Mouse (Mus musculus) cortical plate, adult 2 months (tissue): ENCODE data around the gene Olfm1. TPM values are rescaled to one million over a fixed set of nuclear protein-coding genes. Genes with fewer than 3 reads are reported as not detected.
A peak's percentile ranks its signal among the peaks of the same experiment; 100 is the strongest.

Experiments used
- H3K27ac ChIP-seq: fragments of 200-500 bp; 2 replicates; pipeline ENCODE4 v1.5.1; 2012; ENCODE audit warnings: low read length, control low read depth, inconsistent platforms; ENCODE audit not compliant: insufficient read depth
- H3K4me1 ChIP-seq: fragments of 200-500 bp; 2 replicates; pipeline ENCODE4 v1.6.1; 2011; ENCODE audit warnings: low read length; ENCODE audit not compliant: control insufficient read depth, insufficient read depth
- H3K4me3 ChIP-seq: fragments of 200-500 bp; 2 replicates; pipeline ENCODE4 v1.5.1; 2011; ENCODE audit warnings: mild to moderate bottlenecking, low read length, control low read depth; ENCODE audit not compliant: insufficient read depth
- CTCF ChIP-seq: fragments of 200-500 bp; IDR thresholded peaks from 2 replicates; pipeline ENCODE4 v1.5.1; 2011; ENCODE audit warnings: mild to moderate bottlenecking, control low read depth, low read length; ENCODE audit not compliant: insufficient read depth; ENCODE audit errors: extremely low read depth
- POLR2A ChIP-seq: fragments of 200-500 bp; IDR thresholded peaks from 2 replicates; pipeline ENCODE4 v1.6.1; 2011; ENCODE audit warnings: mild to moderate bottlenecking, low read length, control low read depth; ENCODE audit not compliant: insufficient read depth; ENCODE audit errors: extremely low read depth
- polyA plus RNA-seq: library from polyadenylated mRNA; depleted of rRNA; stranded (reverse); fragments of >200 nt; gene quantifications from 2 replicates; pipeline ENCODE4 v1.2.3, GENCODE M21; 2012

The Olfm1 gene
- polyA plus RNA-seq, 1 experiment: 1,426 TPM

DNA sequence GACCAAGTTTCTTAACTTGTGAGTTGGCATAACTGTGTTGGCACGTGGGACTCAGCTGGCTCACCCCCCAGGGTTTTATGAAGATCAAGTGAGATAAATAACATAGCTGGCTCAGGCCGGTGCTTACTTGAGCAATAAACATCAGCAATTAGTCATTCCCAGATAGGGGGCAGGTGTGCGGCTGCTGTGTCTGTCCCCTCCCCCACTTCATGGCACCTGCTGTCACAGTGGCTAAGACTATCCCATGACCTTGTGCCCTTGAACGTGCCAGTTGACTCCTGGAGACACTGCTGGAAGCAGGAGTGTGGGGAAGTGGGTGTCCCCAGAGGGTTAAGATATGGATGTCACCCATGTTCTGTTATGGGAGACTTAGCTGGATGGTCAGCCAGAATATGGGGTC is 17.5 kb downstream of the Olfm1 start:
- Histone ChIP-seq H3K4me1 (peaks cover 4% of the 10 kb centered on the region; the same call in 1 of the 2 replicates), H3K4me3 (peak overlapping the region; percentile 95; the same call in 1 of the 2 replicates), H3K27ac (0 out of 2 replicates have a peak overlapping the region, but pooled peaks have one; percentile 14)
- TF ChIP-seq CTCF: no peak

DNA sequence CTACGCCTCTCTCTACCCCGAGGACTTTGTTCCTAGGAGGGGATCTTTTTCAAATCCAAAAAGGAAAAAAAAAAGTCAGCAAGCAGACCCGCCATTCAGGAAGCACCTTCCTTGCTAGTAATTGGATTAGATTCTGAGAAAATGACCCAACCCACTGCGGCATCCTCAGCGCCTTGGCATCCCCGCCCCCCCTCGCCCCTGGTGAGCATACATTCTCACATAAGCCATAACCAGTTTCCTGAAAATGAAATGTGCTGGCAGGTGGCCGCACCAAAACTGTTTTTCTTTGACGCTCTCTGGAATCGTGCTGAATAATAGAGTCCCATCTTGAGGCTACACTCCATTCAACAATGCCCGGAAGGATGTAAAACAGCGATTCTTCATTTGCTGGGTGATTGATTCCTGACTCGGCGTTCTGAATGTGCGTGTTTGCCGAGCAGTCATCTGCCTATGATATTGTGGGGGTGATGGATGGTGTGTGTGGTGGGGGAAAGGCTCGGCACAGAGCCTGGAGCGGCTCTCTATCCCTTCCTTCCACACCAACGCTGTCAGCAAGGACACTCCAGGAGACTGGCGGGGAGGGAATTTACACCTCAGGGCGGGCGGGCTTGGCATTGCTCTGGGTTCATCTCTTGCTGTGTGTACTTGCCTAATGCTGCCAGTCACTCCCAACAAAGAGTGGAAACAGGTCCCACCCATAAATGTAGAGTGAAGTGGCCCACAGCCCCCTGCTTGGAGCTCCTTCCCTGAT is 18.9 kb downstream of the Olfm1 start:
- peak; percentile 20; the same call in 1 of the 2 replicates for TF ChIP-seq POLR2A
- no peak for TF ChIP-seq CTCF
- Histone ChIP-seq H3K4me3 (peak overlapping the region; percentile 95; the same call in 1 of the 2 replicates), H3K27ac (peak overlapping the region; percentile 19; the same call in 1 of the 2 replicates), H3K4me1 (peaks cover 7% of the 10 kb centered on the region; the same call in 1 of the 2 replicates)

- Histone ChIP-seq H3K27ac (no peak overlapping the region), H3K4me1 (peaks cover 8% of the 10 kb centered on the region; the same call in 1 of the 2 replicates), H3K4me3 (no peak overlapping the region)
- no peak for TF ChIP-seq CTCF
- TF ChIP-seq POLR2A: no peak
Observed at GRCm38 (mm10) chr2:28212911-28213310, 20.1 kb downstream of the Olfm1 start.

- Histone ChIP-seq H3K27ac (peak overlapping the region; percentile 30), H3K4me3 (no peak overlapping the region), H3K4me1 (peaks cover 13% of the 10 kb centered on the region)
- TF ChIP-seq CTCF (no peak), POLR2A (no peak)
Observed at GRCm38 (mm10) chr2:28216211-28216775, 23.5 kb downstream of the Olfm1 start.

GRCm38 (mm10) chr2:28217783-28218182 is 25.0 kb downstream of the Olfm1 start:
- TF ChIP-seq POLR2A (no peak), CTCF (no peak)
- no peak overlapping the region for H3K4me3 ChIP-seq
- H3K27ac ChIP-seq: 0 out of 2 replicates have a peak overlapping the region, but pooled peaks have one; percentile 5
- peaks cover 13% of the 10 kb centered on the region for H3K4me1 ChIP-seq

- Histone ChIP-seq H3K27ac (no peak overlapping the region), H3K4me1 (peaks cover 13% of the 10 kb centered on the region), H3K4me3 (no peak overlapping the region)
- TF ChIP-seq CTCF (no peak), POLR2A (peak; percentile 36; the same call in 1 of the 2 replicates)
Observed at GRCm38 (mm10) chr2:28218651-28219356, 26.0 kb downstream of the Olfm1 start.

GRCm38 (mm10) chr2:28219625-28220024 is 26.8 kb downstream of the Olfm1 start:
- 0 out of 2 replicates have a peak, but pooled peaks have one; percentile 26 for TF ChIP-seq POLR2A
- no peak for TF ChIP-seq CTCF
- H3K27ac ChIP-seq: no peak overlapping the region; the same call in 1 of the 2 replicates
- no peak overlapping the region for H3K4me3 ChIP-seq
- H3K4me1 ChIP-seq: peaks cover 15% of the 10 kb centered on the region

DNA sequence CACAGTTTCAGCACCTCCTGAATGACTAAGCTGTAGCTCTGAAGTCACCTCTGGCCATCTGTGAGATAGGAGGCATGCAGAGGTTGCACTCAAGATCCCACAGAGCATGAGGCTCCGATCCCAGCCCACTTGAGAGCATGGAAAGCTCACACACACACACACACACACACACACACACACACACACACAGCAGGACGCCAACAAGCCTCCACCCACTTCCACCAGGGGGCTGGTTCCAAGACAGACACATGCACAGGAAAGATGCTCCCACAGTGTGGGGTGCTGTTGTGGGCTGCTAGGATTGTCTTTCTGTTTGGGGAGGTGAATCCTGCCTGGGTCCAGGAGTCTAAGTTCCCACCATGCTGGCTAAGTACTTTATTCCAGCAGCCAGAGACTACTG is 29.0 kb downstream of the Olfm1 start:
- Histone ChIP-seq H3K4me3 (no peak overlapping the region), H3K4me1 (peaks cover 20% of the 10 kb centered on the region), H3K27ac (0 out of 2 replicates have a peak overlapping the region, but pooled peaks have one; percentile 17)
- TF ChIP-seq POLR2A (no peak), CTCF (no peak)

- Histone ChIP-seq H3K4me1 (peaks cover 16% of the 10 kb centered on the region), H3K4me3 (no peak overlapping the region), H3K27ac (0 out of 2 replicates have a peak overlapping the region, but pooled peaks have one; percentile 75)
- TF ChIP-seq POLR2A: no peak
- no peak for TF ChIP-seq CTCF
Observed at GRCm38 (mm10) chr2:28224819-28225218, 32.0 kb downstream of the Olfm1 start.
